Mouse (Mus musculus): Measurements from ENCODE around the gene Snx15. TPM values are rescaled to one million over a fixed set of nuclear protein-coding genes. Genes with fewer than 3 reads are reported as not detected.

Gene Snx15
- polyA plus RNA-seq, 1 experiment = 45.2 TPM

GRCm38 (mm10) chr19:6104476-6104875 lies 23.6 kb downstream of the Snx15 start:
- no peak for DNase-seq
- Histone ChIP-seq H3K4me1 (ENCODE audit: control insufficient read depth, insufficient read depth, low read length) (no peaks in the 10 kb centered on the region), H3K4me3 (replicated peaks; ENCODE audit: extremely low read depth, low read depth, low read length) (no peak overlapping the region)
- TF ChIP-seq CTCF (IDR thresholded peaks at IDR 0.05; ENCODE audit: insufficient read depth, low read length) (no peak), POLR2A (IDR thresholded peaks at IDR 0.05; ENCODE audit: borderline replicate concordance, extremely low read depth, low read depth, low read length) (no peak)
- WGBS = 75% methylated on average over 4 of the region's 4 CpGs

DNA sequence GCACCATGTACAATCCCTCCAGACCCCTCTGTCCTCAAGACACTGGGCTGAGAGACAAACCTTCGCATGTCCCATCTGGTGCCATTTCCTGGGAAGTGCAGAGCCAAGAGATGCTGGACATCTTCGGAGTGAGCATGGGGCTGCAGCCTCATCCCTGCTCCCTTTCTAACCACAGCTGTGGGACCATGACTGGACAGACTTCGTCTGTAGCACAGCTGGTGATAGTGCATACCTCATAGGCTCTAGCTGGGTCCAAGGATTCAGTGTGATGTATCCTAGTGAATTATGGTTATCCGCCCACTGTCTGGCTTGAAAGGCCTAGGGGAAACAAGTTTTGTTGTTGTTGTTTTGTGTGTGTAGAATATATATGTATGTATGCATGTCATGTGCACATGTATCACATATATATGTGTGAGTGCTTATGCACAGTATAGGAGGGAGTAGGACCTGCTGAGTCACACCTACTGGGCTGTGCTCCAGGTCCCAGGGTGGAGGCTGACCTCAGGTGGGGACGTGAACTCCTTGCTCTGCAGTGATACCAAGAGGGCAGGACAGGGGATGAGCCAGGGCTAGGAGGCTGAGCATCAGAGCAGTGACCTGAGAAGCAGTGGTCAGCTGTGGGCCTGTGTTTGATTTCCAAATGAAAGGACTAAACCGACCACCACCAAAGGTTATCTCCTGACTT lies 25.8 kb downstream of the Snx15 start:
- Histone ChIP-seq H3K4me3 (replicated peaks; ENCODE audit: extremely low read depth, low read depth, low read length) (no peak overlapping the region), H3K4me1 (ENCODE audit: control insufficient read depth, insufficient read depth, low read length) (no peaks in the 10 kb centered on the region)
- 76% methylated on average over 6 of the region's 6 CpGs for WGBS
- TF ChIP-seq CTCF (IDR thresholded peaks at IDR 0.05; ENCODE audit: insufficient read depth, low read length) (no peak), POLR2A (IDR thresholded peaks at IDR 0.05; ENCODE audit: borderline replicate concordance, extremely low read depth, low read depth, low read length) (no peak)
- no peak for DNase-seq

DNA sequence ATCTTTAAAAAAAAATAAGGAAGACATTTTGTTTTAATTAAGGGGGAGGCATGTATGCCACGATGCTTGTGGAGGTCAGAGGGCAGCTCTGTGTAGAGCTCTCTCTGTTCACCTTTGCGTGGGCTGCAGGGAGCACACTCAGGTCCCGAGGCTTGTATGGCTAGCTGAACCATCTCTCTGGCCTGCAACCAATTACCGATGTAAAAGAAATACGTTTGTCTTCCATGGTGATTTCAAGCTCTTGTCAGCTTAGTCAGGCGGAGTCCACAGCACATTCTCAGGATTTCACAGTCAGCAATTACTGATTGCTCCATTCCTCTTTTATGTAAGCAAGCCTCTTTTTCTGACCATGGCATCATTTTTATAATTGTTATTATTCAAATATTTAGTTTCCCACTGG lies 26.9 kb downstream of the Snx15 start:
- Histone ChIP-seq H3K4me3 (replicated peaks; ENCODE audit: extremely low read depth, low read depth, low read length) (no peak overlapping the region), H3K4me1 (ENCODE audit: control insufficient read depth, insufficient read depth, low read length) (no peaks in the 10 kb centered on the region)
- DNase-seq = no peak
- 55% methylated on average over 6 of the region's 6 CpGs for WGBS
- TF ChIP-seq POLR2A (IDR thresholded peaks at IDR 0.05; ENCODE audit: borderline replicate concordance, extremely low read depth, low read depth, low read length) (no peak), CTCF (IDR thresholded peaks at IDR 0.05; ENCODE audit: insufficient read depth, low read length) (no peak)

DNA sequence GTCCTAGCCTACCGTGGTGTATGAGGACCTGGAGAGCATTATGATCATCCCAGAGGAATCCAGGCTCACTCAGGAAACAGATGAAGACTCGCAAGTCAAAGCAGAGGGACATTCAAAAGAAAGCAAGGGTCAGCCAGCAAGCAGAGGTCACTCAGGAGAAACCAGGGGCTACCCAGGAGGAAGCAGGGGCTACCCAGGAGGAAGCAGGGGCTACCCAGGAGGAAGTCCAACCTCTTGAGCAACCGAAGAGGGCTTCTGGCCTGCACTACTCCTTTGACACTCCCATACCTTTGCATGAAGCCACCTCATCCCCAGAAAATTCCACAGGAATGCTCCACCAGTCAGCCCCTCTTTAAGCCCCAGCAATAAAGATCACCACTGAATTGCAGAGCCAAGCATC lies 30.3 kb downstream of the Snx15 start:
- no peaks in the 10 kb centered on the region for H3K4me1 ChIP-seq (ENCODE audit: control insufficient read depth, insufficient read depth, low read length)
- TF ChIP-seq POLR2A (IDR thresholded peaks at IDR 0.05; ENCODE audit: borderline replicate concordance, extremely low read depth, low read depth, low read length) (no peak), CTCF (IDR thresholded peaks at IDR 0.05; ENCODE audit: insufficient read depth, low read length) (no peak)
- 77% methylated on average over 3 of the region's 3 CpGs for WGBS
- H3K4me3 ChIP-seq (replicated peaks; ENCODE audit: extremely low read depth, low read depth, low read length) = no peak overlapping the region
- no peak for DNase-seq

- DNase-seq = no peak
- WGBS = 81% methylated on average over 7 of the region's 7 CpGs
- Histone ChIP-seq H3K4me1 (ENCODE audit: control insufficient read depth, insufficient read depth, low read length) (no peaks in the 10 kb centered on the region), H3K4me3 (replicated peaks; ENCODE audit: extremely low read depth, low read depth, low read length) (no peak within 1 kb of the TSS)
- TF ChIP-seq POLR2A (IDR thresholded peaks at IDR 0.05; ENCODE audit: borderline replicate concordance, extremely low read depth, low read depth, low read length) (no peak), CTCF (IDR thresholded peaks at IDR 0.05; ENCODE audit: insufficient read depth, low read length) (no peak)
Measured at GRCm38 (mm10) chr19:6094119-6094518, 34.0 kb downstream of the Snx15 start, which contains the start of gene AC131692.1. AC131692.1 (plus strand) TSS chr19:6094419.

DNA sequence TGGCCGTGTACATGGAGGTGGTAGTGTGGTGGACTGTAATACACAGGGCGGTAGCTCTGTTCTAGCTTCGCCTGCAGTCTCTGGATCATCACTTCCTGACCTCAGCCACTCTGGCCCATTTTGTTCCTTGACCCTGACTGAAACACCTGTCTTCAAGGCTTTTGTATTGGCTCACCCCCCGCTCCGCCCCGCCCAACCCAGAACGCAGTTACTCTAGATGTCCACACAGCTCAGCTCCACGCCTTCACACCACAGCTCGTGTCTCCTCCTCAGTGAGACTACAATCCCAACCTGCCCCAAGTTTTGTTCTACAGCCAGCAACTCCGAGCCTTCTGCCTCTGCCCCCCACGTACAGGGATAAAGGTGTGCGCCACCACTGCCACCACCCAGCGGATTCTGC lies 39.3 kb downstream of the Snx15 start:
- no peak for TF ChIP-seq CTCF (IDR thresholded peaks at IDR 0.05; ENCODE audit: insufficient read depth, low read length)
- TF ChIP-seq POLR2A (IDR thresholded peaks at IDR 0.05; ENCODE audit: borderline replicate concordance, extremely low read depth, low read depth, low read length) = no peak
- WGBS = 94% methylated on average over 13 of the region's 13 CpGs
- no peak for DNase-seq
- Histone ChIP-seq H3K4me3 (replicated peaks; ENCODE audit: extremely low read depth, low read depth, low read length) (no peak overlapping the region), H3K4me1 (ENCODE audit: control insufficient read depth, insufficient read depth, low read length) (peaks cover 4% of the 10 kb centered on the region)

DNA sequence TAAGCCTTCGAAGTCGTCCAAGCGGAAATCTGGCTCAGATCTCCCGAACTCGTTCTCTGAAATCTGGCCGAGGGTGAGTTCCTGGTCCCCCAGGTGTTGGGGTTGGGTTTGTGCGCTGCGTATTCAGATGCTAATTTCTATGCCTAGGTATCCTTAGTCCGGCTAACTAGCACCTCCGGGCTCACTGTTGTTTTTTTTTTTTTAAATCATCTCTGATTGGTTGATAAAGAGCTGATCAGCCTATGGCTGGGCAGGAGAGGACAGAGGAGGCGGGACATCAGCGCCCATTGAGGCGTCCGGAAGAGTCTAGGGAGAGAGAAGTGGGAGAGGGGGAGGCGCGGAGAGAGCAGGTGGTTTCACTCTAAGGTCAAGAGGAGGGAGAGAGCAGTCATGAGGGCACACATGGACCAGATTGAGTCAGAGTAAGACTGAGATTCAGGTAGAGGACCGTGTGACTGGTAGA lies 42.7 kb downstream of the Snx15 start:
- TF ChIP-seq CTCF (IDR thresholded peaks at IDR 0.05; ENCODE audit: insufficient read depth, low read length) (no peak), POLR2A (IDR thresholded peaks at IDR 0.05; ENCODE audit: borderline replicate concordance, extremely low read depth, low read depth, low read length) (no peak)
- Histone ChIP-seq H3K4me1 (ENCODE audit: control insufficient read depth, insufficient read depth, low read length) (peaks cover 7% of the 10 kb centered on the region), H3K4me3 (replicated peaks; ENCODE audit: extremely low read depth, low read depth, low read length) (peak overlapping the region; percentile 43)
- WGBS = under 1% methylated on average over 17 of the region's 17 CpGs
- peak; percentile 23 for DNase-seq

DNA sequence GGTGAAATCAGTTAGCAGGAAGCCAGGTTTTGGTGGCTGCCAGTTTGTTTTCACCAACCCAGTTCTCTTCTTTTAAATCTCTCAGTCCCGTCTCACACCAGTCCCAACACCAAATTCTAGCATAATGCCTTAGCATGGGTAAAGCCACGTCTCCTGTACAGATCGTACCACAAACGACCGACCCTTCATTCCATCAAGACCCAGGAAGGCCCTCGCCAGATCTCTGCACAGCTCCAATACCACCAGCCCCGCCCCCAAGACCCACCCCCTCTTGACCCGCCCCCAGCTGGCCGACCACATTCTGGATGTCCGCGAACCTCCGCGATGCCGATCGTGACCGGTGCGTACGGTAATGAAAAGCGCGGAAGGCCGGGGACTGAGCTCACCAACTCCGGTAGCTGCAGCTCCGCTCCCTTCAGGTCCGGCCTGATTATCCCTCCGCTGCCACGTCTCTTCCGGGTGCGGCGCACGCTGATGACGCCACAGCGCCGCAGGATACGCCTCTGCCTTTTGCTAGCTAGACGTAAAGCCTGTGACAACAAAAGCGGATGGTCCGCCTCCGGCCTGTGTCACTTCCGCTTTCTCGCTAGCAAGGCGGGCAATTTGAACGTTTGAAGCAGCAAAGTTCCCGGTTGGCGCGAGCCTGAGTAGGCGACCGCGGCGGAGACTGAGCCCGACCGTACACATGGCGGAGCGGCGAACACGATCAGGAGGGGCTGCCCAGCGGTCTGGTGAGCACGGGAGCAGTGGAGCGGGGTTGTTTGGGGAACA lies 43.4 kb downstream of the Snx15 start, which contains the start of the genes Zfpl1 and Cdca5:
Gene Zfpl1, minus strand, starts transcription at position 479 of the 771 bp plus-strand sequence.
Gene Cdca5, plus strand, starts transcription at position 506 of the 771 bp plus-strand sequence.
- TF ChIP-seq POLR2A (IDR thresholded peaks at IDR 0.05; ENCODE audit: borderline replicate concordance, extremely low read depth, low read depth, low read length) (peak; percentile 76; the same call in 1 of the 2 replicates), CTCF (IDR thresholded peaks at IDR 0.05; ENCODE audit: insufficient read depth, low read length) (no peak)
- Histone ChIP-seq H3K4me3 (replicated peaks; ENCODE audit: extremely low read depth, low read depth, low read length) (peak within 1 kb of the TSS; percentile 94), H3K4me1 (ENCODE audit: control insufficient read depth, insufficient read depth, low read length) (peaks cover 7% of the 10 kb centered on the region)
- peak; percentile 96 for DNase-seq
- WGBS = under 1% methylated on average over 58 of the region's 58 CpGs

DNA sequence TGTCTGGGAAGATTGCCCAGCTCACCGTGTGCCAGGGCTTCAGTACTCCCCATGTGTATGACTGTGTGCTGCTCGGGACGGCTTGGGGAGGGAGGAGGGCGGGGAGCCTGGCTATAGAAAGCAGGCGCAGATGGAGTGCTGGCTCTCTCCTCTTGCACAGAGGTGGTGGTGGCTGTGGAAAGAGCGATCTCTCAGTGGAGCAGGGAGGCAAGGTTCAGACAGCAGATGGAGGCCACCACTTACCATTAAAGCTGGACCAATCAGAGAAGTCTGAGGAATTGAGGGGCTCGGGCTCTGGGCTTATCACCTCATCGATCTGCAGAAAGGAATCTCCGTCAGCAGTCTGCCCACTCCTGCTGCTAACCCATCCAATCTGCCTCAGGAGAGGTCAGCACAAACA lies 45.9 kb downstream of the Snx15 start, which contains the start of gene Gm28374:
Gene Gm28374, minus strand, starts transcription at position 101 of the 400 bp plus-strand sequence.
- H3K4me1 ChIP-seq (ENCODE audit: control insufficient read depth, insufficient read depth, low read length) = peaks cover 7% of the 10 kb centered on the region
- TF ChIP-seq POLR2A (IDR thresholded peaks at IDR 0.05; ENCODE audit: borderline replicate concordance, extremely low read depth, low read depth, low read length) (no peak), CTCF (IDR thresholded peaks at IDR 0.05; ENCODE audit: insufficient read depth, low read length) (no peak)
- DNase-seq = no peak
- no peak within 1 kb of the TSS for H3K4me3 ChIP-seq (replicated peaks; ENCODE audit: extremely low read depth, low read depth, low read length)
- WGBS = 84% methylated on average over 9 of the region's 9 CpGs
